Mouse (Mus musculus): Measurements from ENCODE around the gene Sbk1.
"Not testable (repeated sequence)": the region's sequence is repeated elsewhere in the genome, so short reads cannot be mapped to it uniquely, and the experiment has no call there.

The Sbk1 gene

DNA sequence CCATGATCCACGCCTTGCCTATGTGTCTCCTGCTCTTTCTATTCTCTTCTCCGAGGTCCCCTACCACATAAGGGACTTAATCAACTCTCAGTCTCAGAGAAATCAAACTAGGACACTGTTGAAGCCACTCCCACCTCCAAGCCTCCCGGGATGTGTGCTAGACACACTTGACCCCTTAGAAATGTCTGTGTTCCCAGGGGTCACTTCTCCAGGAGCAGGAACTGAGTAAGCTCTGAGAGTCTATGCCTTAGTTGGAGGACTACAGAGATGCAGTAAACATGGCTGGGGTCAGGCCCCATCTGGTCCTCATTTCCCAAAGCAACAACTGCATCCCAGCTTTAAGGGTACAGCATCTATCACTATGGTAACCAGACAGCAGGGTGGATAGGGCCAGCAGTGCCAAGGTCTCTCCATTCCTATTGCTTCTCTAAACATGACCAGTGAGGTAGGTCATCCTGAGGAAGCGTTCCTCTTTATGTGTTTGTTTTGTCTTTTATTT is 6.0 kb upstream of the Sbk1 start:
- DNase-seq, result no peak

DNA sequence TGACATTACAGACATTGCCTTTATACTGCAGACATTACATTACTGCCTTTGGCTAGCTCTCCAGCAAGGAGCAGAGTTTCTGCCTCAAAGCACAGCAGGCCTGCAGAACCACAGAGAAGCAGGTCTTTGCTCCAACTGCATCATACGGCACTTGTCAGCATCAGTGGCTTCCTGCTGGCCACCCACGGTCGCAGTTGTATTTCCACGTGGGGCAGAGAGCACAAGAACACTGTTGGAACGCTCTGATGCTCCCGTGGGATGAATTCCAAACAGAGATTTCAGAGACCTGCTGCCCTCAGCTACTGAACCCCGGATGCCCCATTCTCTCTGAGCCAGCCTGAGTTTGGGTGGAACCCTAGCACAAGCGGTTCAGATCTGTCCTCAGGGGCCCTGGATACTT is 4.8 kb upstream of the Sbk1 start:
- DNase-seq, result no peak

DNA sequence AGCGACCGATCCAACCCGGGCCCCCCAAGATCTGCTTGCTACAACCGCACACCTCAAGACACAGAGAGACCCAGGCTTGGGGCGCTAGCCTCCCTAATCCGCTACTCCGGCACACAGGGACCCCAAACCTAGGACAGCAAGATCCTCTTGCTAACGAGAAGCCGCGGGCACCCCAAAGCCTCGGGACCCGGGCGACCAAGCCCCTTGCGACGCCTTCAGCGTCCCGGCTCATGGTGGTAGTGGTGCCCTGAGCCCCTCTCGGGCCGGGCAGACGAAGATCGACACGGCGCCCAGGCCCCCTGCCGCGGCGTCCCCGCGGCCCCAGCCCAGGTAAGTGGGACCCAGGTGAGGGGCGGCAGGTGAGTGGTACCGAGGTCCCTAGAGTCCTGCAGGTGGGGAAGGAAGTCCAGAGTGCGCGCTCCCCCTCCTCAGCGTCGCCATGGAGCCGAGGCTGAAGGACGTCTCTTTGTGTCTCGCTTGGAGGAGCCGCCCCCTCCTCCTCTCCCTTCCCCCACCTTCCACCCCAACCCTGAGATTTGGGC is 422 bp downstream of the Sbk1 start:
- peak; percentile 58 for DNase-seq

DNA sequence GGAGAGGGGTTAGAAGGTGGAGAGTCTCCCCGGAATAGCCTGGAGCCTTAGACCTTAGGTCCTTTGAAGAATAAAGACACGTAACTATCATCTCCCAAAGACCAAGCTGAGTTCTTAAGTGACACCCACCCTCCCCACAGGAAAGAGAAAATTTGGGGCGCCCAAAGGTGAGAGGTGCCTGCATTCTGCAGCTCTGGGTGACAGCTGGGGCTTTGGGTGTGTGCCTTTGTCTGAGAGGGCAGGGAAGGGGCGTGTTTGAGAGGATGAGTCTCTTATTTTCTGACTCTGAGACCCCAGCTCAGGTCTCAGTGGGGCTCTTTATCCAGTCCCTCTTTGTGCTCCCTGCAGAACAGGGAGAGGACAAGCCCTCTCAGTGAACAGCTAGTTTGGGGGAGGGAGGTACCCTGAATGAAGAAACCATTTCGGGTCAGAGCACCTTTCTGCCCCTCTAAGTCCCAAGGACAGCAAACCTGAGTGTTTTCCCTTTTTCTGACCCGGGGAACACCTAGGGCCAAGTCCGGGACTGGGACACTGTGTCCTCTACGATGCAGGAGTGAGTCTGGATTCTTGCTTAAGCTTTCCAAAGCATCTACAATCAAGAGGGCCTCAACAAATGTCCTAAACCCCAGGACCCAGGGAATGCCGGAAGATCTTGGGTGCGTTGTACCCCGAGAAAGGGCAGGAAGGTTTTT is 1.1 kb downstream of the Sbk1 start:
- DNase-seq, result no peak

DNA sequence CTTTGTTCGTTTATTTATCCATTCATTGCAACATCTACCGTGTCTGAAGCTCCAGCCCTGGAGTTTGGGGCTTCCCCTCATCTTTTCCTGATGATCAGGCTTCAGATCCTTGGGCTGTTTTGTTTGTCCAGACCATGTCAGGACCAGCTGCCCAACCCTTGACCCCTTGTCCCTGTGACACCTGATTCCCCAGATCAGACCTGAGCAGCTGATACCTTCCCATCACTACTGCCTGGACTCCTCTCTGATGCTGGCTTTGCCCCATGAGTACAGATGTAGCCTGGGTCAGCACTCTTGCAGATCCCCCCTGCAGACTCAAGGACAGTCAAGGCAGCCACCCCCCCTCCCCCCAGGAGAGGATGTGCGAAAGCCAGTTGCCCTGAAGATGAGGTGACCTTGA is 1.7 kb downstream of the Sbk1 start:
- DNase-seq, result no peak

DNA sequence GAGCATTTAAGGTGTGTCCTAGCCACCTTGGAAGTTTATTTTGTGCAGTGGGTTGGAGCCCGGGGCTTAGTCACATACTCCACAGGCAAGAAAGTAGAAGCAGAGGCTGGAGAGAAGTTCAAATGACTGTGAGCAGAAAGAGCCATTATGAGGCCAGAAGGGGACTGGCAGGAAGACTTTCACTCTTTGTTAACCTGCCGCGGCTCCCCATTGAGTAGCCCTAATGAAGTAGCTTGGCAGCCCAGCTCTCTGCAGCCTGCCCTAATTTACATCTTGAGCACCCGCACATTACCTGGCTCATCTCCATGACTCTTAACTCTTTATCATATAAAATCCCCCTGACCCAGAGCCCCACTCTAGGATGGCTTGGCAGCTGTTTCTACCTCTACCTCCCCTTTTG is 2.2 kb downstream of the Sbk1 start:
- DNase-seq, result no peak

DNA sequence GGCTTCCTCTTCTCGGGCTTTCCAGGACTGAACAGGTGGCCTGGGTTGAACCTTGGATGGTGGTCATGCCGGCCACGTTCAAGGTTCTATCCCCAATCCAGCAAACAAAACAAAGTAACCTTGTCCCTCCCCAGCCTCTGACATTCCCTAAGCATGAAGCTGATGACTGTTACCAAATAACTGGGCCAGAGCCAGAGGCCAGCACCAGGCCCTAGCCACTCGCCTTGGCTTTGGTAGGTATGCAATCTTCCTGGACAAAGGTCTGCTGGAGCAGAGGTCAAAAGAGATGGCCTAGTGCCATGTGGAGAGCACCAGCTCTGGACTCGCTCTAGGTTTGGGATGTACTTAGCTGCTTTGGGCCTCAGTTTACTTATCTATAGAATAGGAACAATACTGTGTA is 3.3 kb downstream of the Sbk1 start:
- DNase-seq, result no peak

DNA sequence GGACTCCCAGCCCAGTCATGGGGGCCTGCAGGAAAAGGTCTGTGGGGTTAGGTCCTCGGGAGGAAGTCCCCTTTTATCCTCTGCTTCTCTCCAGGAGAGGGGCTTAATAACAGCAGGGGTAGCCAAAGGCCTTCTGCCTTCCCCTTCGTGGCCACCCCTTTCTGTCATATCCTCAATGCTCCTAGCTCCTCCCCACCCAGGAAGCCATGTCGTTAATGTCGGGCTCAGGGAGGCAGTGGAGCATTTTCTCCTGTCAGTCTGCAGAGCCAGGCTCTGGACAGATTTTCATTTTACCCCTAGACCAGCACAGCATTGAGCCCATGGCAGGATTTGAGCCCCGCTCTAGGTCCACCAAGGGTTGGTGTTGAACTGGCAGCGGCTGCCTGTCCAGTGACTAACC is 3.9 kb downstream of the Sbk1 start:
- DNase-seq, result no peak

DNA sequence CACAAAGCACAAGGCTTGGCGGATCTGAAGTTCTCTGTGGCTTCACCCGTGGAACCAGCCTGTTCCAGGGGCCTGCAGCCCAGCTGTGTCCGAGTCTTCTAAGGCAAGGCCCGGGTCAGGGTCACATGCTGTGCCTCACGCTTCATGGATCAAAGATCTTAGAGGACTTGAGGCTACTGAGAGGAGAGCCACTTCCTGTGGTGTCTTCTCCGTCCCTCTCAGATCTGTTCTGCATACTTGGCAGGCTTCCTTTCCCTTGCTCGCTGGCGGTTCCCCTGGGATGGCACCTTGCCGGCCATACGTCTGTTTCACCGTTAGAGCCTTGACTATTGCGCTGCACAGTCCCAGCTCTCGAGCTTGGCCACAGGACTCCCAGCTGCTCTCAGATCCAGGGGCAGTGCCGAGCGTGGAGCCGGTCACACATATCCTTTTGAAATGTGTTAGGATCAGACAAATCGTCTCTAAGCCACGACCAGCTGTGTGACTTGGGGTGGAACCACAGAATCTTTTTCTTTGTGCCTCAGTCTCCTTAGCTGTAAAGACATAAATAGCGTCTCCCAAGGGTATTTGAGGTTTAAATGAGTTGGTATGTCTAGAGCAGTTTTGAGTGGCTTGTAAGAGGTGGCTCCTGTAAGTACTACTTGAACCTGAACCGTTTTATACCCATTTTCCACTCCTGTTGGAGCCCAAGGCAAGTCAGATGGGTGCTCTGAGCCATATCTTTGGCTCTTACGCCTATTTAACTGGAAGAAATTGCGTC is 5.3 kb downstream of the Sbk1 start:
- no peak for DNase-seq

DNA sequence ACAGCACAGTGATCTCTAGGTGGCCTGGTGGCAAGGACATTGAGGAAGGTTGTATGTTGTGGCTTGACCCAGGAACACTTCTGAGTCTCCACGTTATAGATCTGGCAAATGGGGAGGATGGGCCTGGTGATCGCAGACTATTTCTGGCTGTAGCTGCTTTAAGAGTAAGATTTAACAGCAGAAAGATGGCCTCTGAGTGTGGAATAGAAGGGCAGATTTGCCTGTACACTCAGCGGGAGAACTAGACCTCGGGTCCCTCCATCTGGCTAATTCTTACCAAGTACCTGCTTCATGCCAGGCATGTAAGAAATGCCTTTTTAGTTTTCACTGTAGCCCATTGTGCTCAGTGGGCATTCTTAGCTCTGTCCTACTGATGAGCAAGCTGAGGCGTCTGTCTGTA is 6.4 kb downstream of the Sbk1 start:
- no peak for DNase-seq

DNA sequence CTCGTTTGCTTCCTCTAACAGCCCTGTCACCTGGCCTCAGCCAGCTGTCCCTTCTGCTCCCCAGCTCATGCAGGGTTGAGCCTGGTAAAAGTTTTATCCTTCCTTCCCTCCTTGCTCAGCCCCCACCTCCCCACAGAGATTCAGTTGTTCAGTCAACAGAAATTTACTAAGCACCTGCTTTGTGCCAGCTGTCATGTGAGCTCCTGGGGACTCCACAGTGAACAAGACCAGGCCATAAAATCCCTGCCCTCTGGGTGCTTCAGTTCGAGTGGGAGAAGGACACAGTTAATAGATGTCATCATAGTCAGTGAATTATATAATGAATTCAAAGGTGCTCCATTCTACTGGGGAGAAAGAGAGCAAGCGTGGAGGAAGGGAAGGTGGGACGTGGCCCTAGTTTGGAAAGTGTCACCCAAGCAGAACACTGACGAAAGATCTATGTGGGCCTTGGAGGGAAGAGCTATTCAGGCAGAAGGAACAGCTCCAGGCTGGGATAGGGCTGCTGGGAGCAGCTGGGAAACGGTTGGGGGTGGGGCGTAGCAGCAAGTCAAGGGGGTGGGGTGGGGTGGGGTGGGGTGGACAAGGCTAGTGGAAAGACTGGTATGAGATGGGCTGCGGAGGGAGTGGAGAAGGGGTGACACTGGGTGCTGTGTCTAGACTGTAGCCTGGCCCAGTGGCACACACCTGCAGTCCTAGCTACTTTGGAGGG is 7.5 kb downstream of the Sbk1 start:
- DNase-seq, result no peak

DNA sequence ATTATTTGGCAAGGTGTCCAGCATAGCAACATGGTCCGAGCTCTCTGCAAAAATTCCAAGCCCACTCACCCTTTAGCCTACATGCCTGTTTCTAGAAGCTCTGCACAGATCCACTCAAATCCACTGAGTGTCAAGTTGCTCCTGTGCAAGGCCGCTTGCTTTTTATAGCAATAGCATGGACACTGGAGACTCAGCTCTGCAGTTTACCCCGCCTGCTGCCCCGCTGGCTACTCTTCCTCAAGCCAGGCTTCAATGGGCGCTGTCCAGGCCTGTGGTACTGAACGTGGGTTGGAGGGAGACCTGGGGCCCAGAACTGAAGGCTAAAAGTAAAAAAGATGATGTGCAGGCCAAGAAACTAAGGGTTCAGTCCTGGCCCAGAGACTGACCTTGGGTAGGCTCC is 8.3 kb downstream of the Sbk1 start:
- no peak for DNase-seq

DNA sequence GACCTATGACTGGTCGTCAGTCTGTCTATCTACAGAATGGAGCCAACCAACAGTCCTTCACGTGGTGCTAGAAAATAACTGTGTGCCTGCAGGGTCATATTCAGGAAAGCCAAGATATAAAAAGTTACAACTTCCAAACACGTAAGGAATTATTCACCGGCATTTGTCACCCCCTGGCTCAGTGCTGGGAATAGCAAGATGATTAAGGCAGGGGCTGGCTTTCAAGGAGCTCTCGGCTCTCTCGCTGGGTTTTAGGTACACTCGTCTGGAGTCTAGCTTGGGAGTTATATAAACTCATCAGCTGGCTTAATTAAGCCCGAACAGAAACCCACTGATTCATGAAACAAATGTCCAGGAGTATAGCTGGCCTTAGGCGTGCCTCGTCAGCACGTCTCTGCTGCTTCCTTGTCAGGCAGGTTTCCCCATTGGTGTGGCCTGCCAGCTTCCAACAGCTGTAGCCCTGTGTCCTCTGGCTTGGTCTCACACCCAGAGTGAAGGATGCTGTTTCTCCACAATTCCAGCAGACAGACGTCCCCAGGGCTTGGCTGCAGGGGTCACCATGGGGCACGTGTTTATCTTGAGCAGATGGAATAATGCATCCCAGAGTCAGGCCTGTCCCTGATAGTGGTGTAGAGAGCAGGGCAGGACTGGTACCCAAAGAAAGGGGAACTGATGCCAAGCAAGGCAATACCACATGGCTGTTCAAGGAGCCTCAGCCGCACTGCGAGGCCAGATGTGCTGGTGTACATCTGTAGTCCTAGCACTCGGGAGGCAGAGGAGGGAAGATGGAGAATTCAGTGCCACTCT is 9.7 kb downstream of the Sbk1 start:
- DNase-seq, result no peak

DNA sequence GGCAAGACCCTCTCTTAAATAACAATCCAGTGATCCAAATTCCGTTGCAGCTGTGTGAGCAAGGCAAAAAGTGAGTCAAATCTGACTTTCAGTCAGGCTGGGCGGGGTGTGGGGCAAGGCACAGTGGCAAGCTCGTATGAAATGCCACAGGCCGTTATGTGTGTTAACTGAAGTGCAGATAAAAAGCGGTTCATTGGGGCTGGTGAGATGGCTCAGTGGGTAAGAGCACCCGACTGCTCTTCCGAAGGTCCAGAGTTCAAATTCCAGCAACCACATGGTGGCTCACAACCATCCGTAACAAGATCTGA is 10.2 kb downstream of the Sbk1 start:
- not testable (repeated sequence) for DNase-seq

DNA sequence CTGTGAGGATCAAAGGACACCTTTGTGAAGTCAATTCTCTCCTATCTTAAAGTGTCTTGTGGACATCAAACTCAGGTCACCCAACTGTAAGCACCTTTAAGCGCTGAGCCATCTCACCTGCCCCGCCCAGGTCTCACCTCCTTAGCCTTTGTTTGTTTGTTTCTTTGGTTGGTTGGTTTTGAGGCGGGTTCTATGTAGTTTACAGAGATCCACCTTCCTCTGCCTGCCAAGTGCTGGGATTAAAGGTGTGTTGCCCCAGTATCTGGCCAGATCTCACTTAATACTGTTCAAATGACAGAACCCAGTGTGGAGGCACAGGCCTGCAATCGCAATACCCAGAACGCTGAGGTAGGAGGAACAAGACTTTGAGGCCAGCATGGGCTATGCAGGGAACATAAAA is 11.6 kb downstream of the Sbk1 start:
- DNase-seq, result no peak

DNA sequence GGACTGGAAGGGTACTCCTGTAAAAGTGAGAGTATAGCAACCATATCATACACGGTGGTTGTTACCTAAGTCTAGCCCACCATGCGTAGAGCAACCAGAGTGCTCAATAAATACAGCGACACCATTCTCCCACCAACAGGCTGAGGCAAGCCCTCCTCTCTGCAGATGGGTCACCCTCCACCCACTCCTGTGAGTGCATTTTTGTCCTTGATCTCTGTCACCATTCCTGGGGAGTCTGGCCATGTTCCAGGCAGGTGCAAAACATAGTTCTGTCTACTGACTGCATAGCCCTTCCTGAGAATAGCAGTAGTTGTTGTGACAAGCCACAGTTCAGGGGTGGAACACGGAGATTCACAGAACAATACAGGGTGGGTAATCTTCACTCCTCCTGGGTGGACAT is 12.0 kb downstream of the Sbk1 start:
- peak; percentile 33 for DNase-seq

DNA sequence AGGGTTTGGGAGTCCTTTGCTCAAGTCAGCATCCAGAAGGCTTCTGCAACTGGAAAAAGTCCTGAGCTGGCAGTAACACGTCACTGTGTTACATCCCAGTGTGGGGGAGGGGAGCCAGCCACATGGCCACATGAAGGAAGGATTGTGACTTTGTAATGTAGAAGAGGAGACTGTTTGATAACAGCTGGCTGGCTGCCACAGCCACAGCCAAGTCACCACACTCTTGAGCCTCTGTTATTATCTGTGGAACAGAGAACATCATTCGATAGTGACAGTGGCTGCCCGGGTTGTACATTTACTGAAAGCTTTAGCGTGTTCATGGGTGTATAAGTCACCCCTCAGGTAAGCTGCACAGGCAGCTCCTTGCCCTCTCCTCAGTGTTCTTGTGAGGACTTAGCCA is 12.4 kb downstream of the Sbk1 start:
- peak; percentile 39 for DNase-seq

DNA sequence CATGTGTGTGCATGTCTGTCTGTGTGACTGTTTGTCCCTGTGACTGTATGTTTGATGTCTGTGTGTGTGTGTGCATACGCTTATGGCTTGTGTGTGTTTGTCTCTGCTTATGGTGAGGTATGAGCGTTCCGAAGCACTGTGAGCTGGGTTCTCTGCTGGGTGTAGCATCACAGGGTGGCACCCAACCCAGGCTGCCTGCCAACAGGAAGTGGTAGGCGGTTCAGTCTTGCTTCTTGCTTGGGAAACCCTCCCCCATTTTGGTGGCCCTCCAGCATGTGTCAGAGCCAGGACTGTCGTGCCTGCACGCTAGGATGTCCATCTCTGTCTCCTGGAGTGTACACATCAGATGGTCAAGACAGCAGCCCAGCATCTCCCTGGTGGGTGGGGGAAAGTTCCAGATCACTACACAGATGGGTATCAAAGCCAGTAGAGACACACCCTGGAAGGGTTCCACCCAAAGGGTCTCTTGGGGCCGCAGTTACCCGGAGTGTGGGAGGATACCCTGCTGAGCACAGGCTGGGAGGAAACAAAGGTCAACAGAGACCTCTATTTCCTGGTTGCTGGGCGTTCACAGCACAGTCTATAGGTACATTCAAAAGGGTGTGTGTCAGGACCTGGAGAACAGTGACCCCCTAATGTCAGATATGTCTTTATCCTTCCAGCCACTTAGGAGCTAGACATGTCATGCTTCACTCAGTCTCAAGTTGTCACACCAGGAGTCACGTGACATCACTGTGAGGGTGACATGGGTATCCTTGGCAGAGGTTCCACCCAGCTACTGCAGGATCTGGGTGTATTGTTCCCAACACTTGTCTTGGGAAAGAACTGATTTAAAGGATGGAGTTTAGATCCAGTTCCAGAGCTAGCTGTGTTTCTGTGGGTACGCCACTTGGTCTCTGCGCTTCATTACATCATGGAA is 13.1 kb downstream of the Sbk1 start:
- peak; percentile 44 for DNase-seq

DNA sequence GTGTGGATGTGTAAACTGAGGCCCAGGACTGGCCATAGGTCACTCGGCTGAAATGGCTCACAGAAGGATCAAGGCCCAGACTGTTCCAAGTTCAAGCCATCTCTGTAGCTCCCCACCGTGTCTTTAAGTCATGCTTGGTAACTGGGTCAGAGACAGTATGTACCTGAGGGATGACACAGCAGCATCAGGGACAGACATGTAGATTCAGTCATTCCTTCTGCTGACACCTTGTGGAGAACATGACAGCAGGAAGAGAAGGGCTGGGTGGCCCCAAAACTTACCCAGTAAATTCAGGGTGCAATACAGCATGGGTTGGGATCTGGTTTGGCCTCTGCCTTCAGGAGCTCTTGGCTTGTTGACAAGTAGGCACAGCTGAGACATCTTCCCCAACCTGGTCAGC is 13.9 kb downstream of the Sbk1 start:
- DNase-seq, result no peak

DNA sequence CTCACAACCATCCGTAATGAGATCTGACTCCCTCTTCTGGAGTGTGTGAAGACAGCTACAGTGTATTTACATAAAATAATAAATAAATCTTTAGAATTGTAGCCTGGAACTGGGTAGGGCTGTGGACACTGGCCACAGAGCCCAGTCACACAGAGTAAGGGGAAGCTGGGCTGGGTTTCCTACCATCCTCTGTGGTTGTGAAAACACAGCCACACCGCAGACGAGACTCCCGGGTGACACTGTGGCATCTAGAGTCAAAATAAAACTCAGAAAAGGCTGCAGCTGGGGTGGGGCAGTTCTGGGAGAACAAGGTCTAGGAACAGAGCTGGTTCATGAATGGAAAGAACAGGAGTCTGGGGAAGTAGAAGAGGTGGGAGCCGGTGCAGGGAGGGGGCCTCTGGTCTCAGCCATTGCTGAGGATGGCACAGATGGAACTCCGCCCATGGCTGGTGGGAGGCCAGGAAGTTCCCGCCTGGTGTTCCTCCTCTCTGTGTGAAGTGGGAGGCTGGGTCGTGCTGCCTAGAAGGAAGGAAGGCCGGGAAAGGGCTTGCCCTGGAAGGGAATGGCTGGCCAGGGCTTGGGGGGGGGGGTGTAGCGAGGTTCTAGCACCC is 15.2 kb downstream of the Sbk1 start:
- DNase-seq, result no peak

DNA sequence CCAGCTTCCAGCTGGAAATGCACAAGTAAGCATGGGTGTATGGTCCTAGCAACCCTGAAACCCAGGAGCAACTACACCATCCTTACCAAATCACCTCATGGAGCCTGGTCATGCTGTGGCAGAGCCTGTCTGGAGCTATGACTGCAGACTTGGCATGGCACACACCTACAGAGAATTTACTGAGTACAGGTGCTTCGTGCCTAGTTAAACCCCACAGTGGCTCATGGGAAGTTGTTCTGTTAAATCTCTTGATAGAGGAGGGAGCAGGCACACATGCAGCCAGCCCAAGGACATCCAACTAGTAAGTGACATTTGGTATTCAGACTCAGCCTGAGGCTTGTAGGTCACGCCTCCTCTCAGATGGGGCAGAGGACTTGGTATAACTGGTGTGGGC is 15.7 kb downstream of the Sbk1 start:
- no peak for DNase-seq
